Mouse (Mus musculus) G1E (cell line): ENCODE measurements around the gene Gtpbp1.

Experiments used
- CTCF ChIP-seq: IDR thresholded peaks from 2 replicates; pipeline ENCODE4 v1.5.1; 2012; ENCODE audit warnings: low read depth, low read length, inconsistent platforms, mixed read lengths
- GATA1 ChIP-seq: IDR thresholded peaks from 2 replicates; pipeline ENCODE4 v1.6.1; 2012; ENCODE audit warnings: borderline replicate concordance, low read length, inconsistent platforms, mixed read lengths
- TAL1 ChIP-seq: conservative IDR thresholded peaks from 2 replicates; pipeline ENCODE4 v1.6.1; 2012; ENCODE audit warnings: low read depth, low read length, inconsistent platforms, mixed read lengths

GRCm38 (mm10) chr15:79669195-79669594 is 21.4 kb upstream of the Gtpbp1 start:
- TF ChIP-seq CTCF = no peak
- TF ChIP-seq GATA1 = no peak
- TF ChIP-seq TAL1 = no peak
